Mouse (Mus musculus) cerebellum, adult 2 months (tissue): ENCODE measurements around the gene Mgat4c.

Experiments
- CTCF ChIP-seq: fragments of 200-500 bp; IDR thresholded peaks from 2 replicates; pipeline ENCODE4 v1.5.1; 2011; ENCODE audit warnings: low read depth, mild to moderate bottlenecking, control low read depth, low read length, moderate library complexity, borderline replicate concordance; ENCODE audit not compliant: insufficient read depth
- POLR2A ChIP-seq: fragments of 200-500 bp; IDR thresholded peaks from 2 replicates; pipeline ENCODE4 v1.6.1; 2011; ENCODE audit warnings: low read length, control low read depth, borderline replicate concordance; ENCODE audit not compliant: insufficient read depth

- no peak for TF ChIP-seq POLR2A
- no peak for TF ChIP-seq CTCF
Measured at GRCm38 (mm10) chr10:101856115-101856514, 174.8 kb downstream of the Mgat4c start.
